Mouse (Mus musculus) embryo, embryonic 9.5 days (tissue): Measurements from ENCODE around the gene Rnf144b.

Source experiments
- DNase-seq: peaks from one replicate; pipeline ENCODE4 v3.0.0-alpha.2; 2017; ENCODE audit errors: extremely low spot score

Gene Rnf144b

DNA sequence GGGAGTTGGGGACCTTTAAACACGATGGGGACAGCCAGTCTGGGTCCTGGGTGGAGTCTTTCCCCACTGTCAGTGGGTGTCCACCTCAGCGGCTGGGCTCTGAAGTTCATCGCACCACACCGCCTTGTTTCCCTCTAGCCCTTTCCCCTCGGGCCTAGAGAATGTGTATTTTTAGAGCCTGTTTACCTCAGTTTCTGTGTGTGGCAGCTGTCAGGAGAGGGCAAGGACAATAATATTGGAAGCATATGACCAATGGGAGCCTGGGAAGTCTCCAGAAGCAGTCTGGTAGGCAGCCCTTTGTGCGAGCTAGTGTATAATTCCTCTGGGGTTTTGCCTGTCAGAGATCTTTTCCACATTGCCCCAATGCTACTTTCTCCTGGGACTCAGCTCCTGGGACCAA lies 95.9 kb downstream of the Rnf144b start:
- DNase-seq = no peak

DNA sequence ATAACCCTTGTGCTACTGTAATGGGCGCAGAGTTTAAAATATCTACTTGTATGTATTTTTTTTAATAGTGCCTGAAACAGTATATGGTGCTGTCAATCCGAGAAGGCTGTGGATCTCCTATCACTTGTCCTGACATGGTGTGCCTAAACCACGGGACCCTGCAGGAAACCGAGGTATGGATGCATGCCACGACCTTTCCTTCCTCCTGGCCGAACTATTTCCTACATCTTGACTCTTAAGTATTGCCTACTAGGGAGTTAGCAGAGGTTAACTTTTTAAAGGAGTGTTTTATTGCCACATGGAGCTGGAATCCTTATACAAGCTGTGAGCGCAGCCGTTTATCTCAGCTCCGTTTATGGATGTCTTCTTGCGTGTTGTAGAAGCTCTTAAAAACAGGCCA lies 98.0 kb downstream of the Rnf144b start:
- DNase-seq = no peak

DNA sequence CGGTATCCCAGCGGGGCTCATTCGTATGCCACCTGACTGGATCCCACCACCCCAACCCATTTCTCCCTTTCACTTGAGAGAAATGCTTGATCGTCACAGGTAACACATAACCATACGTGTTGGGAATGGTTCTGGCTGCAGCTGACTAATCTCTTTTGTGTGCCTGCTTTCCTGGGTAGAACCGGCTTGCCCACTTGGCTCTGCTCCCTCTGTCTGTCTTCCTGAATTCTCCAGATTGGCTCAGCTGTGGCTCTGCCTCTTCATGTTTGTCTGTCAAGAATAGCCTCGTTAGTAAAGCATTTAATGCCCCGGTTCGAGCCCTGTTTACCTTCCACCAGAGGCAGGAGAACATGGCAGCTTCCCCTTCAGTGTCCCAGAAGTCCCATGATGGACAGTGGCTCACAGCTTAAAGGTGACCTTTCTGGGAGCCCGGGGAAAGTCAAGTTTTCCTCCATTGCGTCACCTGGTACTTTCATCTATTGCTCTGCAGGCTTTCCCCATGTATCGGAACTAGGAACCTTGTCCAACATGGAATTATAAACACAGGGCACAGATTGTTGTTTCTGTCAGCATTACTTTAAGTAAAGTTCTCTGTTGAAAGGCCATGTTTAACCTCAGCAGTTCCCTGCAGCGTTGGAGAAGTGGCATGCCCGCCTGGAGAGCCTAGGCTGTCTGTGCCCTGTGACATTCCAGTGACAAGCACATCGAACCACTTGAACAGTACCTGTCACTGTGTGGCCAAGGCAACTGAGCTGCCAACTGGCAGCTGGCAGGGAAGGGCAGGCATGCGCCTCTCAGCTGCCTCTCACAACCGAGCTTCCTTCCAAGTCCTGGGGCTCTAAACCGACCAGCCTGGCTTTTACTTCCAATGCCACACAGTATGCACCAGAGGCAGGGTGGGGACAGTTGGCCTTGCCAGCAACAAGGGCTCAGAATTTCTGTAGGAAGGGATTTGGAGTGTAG lies 101.4 kb downstream of the Rnf144b start:
- no peak for DNase-seq

DNA sequence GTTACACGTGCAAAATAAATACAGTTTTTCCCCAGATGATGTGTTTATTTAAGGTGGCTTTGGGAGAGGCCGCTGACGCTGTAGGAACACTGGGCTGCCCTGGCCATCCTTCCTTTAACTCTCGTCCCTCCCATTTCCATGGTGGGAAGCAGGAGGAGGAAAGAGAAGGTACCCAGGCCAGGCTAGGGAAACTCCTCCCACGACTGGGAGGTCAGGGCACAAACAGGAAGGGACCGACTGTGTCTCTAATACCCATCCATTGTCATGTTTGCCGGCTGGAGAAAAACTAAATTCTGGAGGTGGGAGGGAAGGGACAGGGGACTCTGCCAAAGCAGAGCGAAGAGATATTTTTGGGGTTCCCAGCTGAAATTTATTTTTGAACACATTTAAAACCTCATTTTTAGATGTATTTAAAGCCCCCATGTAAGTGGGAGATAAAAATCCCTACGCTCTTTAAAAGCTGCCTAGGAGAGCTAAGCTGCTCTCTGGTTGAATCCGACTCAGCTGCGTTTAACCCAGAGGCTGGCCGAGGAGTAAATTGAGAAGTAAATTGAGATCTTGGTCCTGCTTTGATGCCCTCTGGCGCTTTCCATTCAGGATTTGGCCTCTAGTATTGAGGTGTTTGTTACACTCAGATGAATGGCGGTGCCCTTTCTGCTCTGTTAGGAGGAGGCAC lies 102.3 kb downstream of the Rnf144b start:
- peak; percentile 44 for DNase-seq

DNA sequence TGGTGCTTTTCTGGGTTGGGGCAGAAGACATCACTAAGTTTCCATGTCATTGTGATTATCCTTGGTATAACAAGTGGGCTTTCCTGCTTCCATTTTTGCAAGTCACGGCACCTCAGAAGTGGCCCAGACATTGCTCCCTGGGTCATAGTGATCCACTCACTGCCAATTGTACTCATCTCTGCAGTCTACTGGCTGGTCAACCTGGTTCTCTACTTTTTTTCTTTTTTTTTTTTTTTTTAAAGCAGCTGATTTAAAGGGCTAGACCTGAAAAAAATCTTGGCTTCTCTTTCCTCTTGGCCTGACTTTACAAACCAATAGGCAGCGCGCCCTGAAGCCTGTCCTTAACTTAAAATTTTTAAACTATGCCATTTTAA lies 102.9 kb downstream of the Rnf144b start:
- no peak for DNase-seq

DNA sequence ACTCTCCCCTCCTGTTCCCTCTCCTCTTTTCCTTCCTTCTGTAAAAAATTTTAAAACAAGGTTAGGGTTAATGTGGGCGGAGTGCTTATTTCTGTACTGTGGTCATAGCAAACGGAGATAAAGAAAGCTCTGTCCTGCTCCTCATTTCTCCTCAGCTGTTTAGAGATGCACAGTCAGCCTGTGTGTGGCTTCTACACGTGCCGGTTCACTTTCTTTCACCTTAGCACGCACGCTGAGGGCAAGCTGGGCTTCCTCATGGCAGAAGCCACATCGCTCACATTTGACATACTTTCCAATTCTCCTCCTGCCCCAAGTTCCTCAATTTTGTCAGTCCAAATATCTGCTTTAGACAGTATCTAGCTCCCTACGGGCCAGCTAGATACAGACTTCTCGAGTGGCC lies 103.3 kb downstream of the Rnf144b start:
- no peak for DNase-seq

DNA sequence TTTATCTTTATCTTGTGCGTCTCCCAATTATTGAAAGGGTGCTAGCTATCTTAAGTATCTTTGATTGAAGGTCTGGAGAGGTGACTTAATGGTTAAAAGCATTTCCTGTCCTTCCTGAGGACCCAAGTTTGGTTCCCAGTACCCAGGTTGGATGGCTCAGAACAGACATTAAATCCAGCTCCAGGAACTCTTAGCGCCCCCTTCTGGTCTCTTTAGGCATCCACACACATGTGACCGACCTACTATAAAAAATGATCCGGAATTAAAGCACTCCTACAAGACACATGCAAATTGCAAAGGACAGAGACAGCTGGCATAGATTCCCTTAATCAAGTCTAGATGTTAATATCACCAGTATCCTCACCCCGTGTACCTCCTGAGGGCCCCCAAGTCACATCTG lies 104.1 kb downstream of the Rnf144b start:
- no peak for DNase-seq

DNA sequence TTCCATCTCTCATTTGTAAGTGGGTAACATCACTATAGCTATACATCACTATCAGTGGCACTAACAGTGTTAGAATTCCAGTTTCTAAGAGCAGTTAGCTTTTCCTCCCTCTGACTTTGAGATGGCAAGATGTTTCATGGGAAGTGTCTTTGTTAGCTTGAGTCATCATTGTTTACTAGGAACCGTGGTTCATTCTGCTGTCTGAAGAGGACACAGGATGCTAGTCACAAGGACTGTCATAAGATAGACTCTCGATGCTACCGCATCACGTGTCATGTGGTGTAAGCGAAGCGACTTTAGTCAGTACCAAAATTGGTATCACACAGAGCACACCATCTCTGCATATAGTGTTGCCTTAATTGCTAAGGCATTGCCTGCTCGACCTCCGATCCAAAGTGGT lies 105.7 kb downstream of the Rnf144b start:
- DNase-seq = no peak

DNA sequence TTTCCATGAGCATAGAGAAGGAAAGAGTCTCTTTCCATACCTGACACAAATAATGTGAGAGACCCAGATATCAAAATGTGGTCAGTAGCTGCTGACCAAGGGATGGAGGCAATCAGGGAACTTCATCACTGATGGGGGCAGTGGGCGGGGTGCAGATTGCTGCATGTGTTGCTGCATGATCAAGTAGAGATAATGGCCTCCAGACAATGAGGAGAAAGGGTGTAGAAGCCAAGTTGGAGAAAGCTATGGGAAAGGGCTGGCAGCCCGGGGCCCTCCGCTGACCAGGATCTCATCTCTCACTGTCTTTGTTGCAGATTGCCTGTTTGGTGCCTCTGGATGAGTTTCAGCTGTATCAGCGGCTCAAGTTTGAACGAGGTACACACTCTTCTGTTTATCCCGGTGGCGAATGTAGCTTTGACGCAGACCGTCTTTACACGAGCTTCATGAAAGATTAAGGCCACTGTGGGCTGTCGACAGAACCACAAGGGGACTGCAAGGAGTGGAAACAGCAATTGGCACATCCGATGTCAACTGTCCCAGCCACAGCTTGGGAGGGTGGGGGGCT lies 106.3 kb downstream of the Rnf144b start:
- DNase-seq = no peak

DNA sequence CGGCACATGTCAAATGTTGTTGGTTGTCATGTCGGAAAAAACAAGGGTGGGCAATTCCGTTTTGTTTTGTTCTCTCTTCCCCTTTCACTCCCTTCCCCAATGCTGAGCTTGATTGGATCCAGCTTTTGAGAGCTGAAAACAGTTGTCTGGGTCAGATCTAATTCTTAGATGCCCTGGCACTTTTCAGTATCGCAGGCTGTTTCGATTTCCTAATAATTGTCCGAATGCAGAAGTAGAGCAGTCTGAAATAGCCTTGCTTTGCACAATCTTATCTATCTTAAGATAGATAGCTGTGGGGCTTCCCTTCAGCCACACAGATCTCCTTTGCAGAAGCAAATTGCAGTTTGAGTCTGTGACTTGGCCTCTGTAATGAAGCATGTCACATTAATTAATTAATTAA lies 109.7 kb downstream of the Rnf144b start:
- DNase-seq = no peak

DNA sequence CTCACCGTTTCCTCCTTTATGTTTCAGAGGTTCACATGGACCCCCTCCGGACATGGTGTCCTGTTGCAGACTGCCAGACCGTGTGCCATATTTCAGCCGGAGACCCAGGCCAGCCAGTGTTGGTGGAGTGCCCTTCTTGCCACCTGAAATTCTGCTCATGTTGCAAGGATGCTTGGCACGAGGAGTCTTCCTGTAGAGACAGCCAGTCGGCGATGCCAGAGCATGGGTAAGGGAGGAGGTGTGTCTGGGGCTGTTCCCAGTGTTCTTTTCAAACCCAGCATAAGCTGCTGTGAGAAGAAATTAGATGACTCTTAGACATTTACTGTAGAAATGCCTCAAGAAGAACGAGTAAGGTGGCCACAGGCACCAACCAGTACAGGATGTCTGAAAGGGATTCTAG lies 114.9 kb downstream of the Rnf144b start:
- no peak for DNase-seq

DNA sequence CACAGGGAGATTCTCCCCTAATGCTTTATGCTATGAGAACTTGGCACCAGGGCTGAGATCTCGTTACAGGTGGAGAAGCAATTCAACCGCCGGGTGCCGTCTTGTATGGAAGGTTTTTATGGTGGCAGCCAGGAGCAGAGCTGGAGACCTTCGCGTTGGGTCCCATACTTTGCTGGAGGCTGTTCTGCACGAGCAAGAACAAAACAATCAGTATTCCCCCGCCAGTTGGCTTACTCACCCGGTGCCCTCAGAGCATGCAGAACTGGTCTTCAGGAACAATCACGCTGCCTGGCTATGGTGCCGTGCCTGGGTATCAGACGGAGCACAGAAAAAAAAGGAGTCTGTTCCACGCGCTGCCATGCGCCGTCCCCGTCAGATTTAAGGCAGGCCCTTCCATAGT lies 115.7 kb downstream of the Rnf144b start:
- no peak for DNase-seq

DNA sequence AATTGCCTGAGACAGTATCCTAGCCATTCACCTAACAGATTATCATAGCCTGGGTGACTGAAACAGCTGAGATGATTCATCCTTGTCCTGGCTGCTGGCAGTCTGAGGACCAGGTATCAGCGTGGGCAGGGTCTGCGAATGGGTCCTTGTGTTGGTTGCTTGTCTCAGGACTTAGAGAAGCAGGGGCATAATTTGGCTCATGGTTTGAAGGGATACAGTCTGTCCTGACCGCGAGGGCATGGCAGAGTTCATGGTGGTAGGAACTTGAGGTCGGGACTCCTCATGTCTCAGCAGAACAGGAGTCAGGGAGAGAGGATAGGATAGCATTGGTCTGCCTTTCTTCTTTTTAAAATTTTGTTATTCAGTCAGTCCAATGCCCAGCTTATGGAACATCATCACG lies 121.1 kb downstream of the Rnf144b start:
- no peak for DNase-seq

DNA sequence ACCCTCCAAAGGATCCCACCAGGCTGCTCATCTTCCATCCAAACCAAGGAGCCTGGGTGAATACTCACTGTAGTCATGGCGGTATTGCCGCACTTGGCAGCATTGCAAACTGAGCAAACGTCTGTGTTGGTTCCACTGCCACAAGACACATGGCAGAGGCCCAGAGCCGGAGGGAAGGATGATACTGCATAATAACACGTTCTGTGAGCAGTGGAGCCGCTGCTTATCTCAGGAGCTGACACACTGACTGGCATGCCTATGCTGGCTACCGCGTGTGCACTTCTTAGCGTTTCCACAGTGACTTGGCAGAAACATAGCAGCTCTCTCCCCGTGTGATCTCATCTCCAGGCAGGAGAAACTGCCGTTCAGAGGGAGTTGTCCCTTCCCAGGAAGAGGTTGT lies 122.3 kb downstream of the Rnf144b start:
- no peak for DNase-seq

DNA sequence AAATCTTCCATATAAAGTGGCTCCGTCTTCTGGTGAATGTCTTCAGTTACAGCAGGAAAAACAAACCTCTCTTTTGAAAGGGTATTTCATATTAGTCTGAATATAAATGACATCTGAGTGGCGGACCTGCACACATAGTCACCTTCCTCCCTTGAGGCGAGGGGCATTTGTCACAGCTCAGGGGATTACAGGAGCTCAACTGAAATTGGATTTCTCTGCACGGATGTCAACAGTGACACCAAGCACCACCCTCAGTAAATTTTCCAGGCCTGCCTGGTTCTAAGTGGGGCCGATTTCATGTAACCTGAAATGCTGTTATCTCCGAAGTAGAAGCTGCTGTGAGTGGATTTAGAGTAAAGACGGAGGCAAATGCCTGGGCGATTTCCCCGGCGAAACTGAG lies 124.0 kb downstream of the Rnf144b start:
- DNase-seq = no peak

DNA sequence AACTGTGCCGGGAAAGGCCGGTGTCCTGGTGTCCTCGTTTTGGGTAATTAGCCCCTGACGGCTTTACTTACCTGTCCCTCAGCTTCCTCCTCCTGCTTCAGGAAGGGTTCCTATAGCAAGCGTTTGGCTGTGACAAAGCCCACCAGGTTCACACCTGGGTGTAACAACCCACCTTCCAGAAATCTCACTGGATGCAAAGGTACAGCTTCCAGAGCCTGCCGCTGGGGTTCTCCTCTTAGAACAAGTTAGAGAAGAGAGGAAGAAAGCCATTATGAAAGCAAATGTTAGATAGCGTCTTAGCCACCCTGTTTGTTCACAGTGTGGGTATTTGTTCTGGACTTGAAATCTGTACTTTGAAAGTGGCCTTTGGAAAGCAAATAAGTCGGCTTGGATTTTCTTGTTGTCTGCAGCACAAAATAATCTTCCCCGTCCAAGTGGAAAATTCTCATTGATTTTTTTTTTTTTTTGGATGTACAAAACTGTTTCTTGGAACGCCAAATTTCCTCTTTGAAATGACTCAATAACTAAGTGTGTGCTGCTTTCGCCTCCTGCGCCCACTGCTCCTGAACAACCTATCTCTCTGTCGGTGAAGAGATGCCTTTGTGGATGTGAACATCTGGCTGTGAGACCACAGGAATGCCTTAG lies 124.8 kb downstream of the Rnf144b start:
- DNase-seq = no peak

DNA sequence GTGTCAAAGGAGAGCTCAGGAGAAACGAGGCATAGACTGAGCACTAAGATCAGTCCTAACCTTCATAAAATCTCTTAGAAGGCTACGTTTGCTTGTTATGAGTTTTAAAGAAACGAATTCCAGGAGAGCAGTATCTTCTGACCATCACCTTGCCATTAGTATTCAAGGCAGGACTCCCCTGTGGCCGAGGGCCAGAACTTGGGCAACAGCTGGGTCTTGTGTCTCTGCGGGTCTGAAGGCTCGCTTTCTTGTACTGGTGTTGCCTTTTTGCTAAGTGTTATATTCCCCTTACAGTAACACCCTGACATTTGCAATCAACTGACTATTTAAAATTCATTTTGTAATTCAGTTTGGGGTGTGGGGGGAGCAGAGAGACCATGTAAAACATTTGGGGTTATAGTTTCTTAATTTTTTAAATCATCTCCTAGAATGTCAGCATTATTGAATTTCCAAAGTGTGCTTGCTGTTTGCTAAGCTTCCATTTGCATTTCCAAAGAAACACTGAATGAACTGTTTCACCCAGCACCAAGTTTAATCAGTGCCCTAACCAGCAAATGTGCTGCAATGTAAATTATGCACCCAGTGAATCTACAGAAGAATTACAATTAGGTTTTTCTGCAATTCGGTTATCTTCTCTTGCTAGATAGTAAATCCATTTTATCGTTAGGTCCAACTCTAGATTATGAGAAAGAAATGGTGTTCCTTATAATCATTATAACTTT lies 126.0 kb downstream of the Rnf144b start:
- DNase-seq = no peak

DNA sequence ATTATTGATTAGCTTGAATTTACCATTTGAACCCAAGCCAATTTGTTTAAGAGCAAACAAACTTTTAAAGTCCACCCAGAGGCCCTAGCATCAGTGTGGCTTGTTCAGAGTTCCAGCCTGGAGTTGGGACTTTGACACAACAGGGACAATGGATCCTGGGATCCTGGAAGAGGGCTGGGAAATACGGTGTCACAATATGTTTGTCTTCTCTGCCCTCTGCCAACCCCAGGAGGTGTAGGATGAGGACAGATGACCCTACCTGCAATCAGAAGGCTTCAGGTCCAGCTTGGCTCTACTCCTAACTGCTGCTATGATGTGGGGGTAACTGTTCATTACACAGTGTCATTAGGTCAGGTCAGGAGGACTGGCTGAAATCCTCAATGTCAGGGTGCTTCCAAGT lies 128.2 kb downstream of the Rnf144b start:
- no peak for DNase-seq

DNA sequence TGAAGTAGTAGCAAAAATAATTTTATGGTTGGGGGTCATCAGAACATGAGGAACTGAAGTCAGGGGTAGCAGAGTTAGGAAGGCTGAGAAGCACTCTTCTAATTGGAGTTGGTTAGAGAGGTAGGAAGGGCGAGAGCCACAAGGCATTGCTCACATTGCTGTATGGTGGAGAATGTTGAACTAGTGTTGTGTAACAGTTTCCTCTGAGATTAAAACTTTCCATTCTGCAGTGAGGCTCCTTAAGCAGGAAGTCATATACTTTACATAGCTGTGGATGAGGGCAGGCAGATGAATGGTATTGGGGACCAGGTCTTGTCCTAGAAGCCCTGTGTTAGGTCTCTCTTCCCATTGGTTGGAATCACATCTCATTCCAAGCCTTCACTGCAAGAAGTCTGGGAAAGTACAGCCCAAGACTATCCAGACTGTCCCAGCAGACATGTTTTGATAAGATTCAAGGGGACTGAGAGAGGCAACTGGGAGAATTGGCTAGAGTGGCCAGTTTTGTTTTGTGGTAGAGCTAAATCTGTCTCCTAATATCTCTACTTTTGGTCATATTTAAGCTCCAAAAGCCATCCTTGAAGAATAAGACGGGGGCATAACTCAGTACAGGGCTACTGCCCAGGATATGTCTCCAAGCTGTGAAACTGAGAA lies 128.8 kb downstream of the Rnf144b start:
- DNase-seq = no peak

DNA sequence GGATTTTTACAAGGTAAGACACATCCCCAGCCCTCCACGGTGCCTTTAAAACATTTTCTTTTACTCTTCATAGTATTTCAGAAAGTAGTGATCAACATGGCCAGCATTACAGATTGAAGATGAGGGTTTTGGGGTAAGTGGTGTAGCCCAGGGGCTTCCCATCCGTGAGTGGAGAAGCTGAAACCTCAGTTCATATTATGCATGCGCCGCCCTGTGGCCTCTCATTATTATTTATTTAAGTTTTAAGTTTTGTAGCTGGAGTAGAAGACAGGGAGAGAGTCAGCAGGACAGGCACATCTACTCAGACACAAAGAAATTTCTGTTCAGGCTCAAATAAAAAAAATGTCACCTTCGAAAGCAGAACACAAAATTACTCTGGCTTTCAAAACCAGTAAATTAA lies 131.3 kb downstream of the Rnf144b start:
- DNase-seq = no peak

DNA sequence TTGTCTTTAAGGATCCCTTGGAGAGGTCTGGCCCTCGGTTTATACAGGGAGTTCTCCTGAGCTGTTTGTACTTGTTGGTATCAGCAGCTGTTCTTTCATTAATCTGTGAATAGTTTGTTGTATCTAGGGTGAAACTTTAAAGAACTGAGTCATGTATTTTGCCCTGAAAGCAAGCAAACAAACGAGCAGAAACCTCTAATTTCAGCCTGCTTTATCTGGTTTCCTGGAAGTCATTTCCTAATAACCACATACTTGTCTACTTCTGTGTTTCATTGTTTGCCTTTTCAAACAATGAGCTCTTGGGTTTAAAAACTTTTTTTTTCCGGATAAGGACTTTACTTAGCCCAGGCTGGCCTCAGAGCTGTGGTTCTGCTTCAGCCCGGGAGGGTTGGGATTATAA lies 136.8 kb downstream of the Rnf144b start:
- no peak for DNase-seq
